17 mouse cellular contexts compared by ENCODE assay signal in the genomic region with DNA sequence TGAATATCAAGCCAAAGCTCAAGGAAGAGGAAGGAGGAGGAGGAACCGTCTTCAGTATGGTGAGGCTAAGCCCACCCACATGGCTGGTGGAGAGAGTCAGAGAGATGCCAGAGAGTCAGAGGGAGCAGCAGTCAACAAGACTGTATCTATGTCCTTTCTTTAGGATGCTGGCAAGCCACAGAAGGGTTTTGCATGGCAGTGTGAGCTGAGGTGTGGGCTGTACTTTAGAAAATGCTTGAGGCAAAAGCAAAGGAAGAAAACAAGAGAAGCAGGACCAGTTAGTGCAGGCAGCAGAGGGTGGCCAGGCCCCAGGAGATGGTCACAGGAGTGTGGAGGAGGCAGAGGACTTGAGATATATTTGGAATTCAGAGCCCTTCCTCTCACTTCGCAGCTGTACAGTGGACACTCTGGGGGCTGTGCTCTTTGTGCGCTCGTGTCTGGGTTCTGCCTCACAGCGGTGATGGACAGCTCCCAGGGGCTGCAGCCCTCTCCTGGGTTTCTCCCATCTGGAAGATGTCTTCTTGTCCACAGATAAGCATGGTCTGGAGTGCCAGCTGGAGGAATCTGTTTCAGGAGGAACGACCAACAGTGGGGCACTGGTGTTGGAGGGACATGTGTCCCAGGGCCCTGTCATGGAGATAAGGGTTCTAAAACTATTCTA.
A peak's percentile ranks its signal among the peaks of the same experiment; 100 is the strongest.
DNase-seq lines count a peak whose midpoint lies in the region; ATAC-seq and TF ChIP-seq lines count a peak whose summit lies in the region.
"Had no signal": no experiment of that assay in that cellular context is flagged by ENCODE, and none has a peak within 500 bp of the region (broad histone marks: within the 10 kb centered on the region; RNA-seq: fewer than 3 reads in every experiment).

No protein-coding gene starts in this region.

- whole genome bisulfite sequencing in heart, embryonic 14.5 days: 5% methylated on average over 6 of the region's 6 CpGs
- 27% methylated on average over 6 of the region's 6 CpGs for WGBS in heart, adult 2 months
- 74% methylated on average over 6 of the region's 6 CpGs for WGBS in forebrain, embryonic 16.5 days

- no peak for DNase-seq in heart, adult 2 months
- DNase-seq in left cerebral cortex, adult 2 months (ENCODE audit: extremely low spot score in 1 of 2, low spot score in 2 of 2): peak in 1 of 2 experiments; percentile 33
- DNase-seq in left cerebral cortex, postnatal 10 days (ENCODE audit: extremely low spot score in 1 of 2, low spot score in 2 of 2): no peak
- peak; percentile 22 for DNase-seq in right cerebral cortex, postnatal 25 days
- DNase-seq in right cerebral cortex, postnatal 10 days (ENCODE audit: low spot score in 2 of 2): no peak
- DNase-seq in yolk sac, embryonic 10.5 days (ENCODE audit: low spot score): peak; percentile 48
- DNase-seq: adrenal gland, postnatal 25 days; cerebellum, adult 2 months; forebrain, postnatal 0 days; lung, adult 18-20 months had no signal

- TF ChIP-seq CTCF in heart, adult 2 months (IDR thresholded peaks at IDR 0.05): no peak
- TF ChIP-seq CTCF in left cerebral cortex, adult 2 months (IDR thresholded peaks at IDR 0.05): no peak

- ATAC-seq in heart, embryonic 14.5 days (ENCODE audit: insufficient number of reproducible peaks, insufficient read depth, low FRiP score, low read depth): peak; percentile 45; the same call in 1 of the 2 replicates
- ATAC-seq in forebrain, embryonic 16.5 days: no peak
- ATAC-seq: forebrain, postnatal 0 days; intestine, embryonic 15.5 days had no signal

- TF ChIP-seq EP300 in heart, adult 2 months (IDR thresholded peaks at IDR 0.05; ENCODE audit: insufficient read depth, low read depth, low read length): no peak

- TF ChIP-seq POLR2A in heart, adult 2 months (IDR thresholded peaks at IDR 0.05; ENCODE audit: insufficient read depth, low read depth, low read length): no peak

- intact Hi-C loops in heart, adult 2 months (cut with DNase I): no loop called here
- intact Hi-C loops in left cerebral cortex, adult 2 months (cut with DNase I): loop anchor here (2.0 kb wide), 1 partner anchor 37 kb away; no protein-coding TSS in a partner anchor
- intact Hi-C loops in left cerebral cortex, postnatal 10 days (cut with DNase I): no loop called here

- H3K9ac ChIP-seq in heart, embryonic 14.5 days (ENCODE audit: low read length): no peak overlapping the region
- no peak overlapping the region for H3K9ac ChIP-seq in heart, adult 2 months (ENCODE audit: low read depth, low read length)
- no peak overlapping the region for H3K9ac ChIP-seq in forebrain, embryonic 16.5 days (replicated peaks; ENCODE audit: low read depth, low read length)
- H3K9ac ChIP-seq: embryonic facial prominence, embryonic 12.5 days; forebrain, postnatal 0 days; hindbrain, embryonic 14.5 days; intestine, embryonic 15.5 days; kidney, embryonic 15.5 days had no signal

- peak overlapping the region; percentile 23; the same call in 1 of the 2 replicates for H3K4me2 ChIP-seq in heart, embryonic 14.5 days (ENCODE audit: low read length)
- no peak overlapping the region for H3K4me2 ChIP-seq in forebrain, embryonic 16.5 days (ENCODE audit: low read length)
- H3K4me2 ChIP-seq: embryonic facial prominence, embryonic 12.5 days; hindbrain, embryonic 14.5 days; intestine, embryonic 15.5 days; kidney, embryonic 15.5 days had no signal

- peaks cover 8 to 18% of the 10 kb centered on the region in 2 experiments for H3K4me1 ChIP-seq in heart, embryonic 14.5 days (ENCODE audit: control insufficient read depth in 2 of 2, insufficient read depth in 2 of 2, low read length in 2 of 2)
- H3K4me1 ChIP-seq in heart, adult 2 months (ENCODE audit: control insufficient read depth, insufficient read depth, low read length): peaks cover 3% of the 10 kb centered on the region; the same call in 1 of the 2 replicates
- 0 out of 2 replicates have a peak, but pooled peaks cover 2% of the 10 kb centered on the region for H3K4me1 ChIP-seq in forebrain, embryonic 16.5 days (replicated peaks; ENCODE audit: control insufficient read depth, insufficient read depth, low read length)
- H3K4me1 ChIP-seq: embryonic facial prominence, embryonic 12.5 days had no signal

- no peaks in the 10 kb centered on the region for H3K79me2 ChIP-seq in heart, adult 2 months (replicated peaks; ENCODE audit: control insufficient read depth, insufficient read depth, low read length)

- H3K4me3 ChIP-seq in heart, embryonic 14.5 days (ENCODE audit: control insufficient read depth in 1 of 2, insufficient read depth in 1 of 2, low read depth in 1 of 2, low read length in 2 of 2): no peak overlapping the region
- H3K4me3 ChIP-seq in heart, adult 2 months: no peak overlapping the region
- no peak overlapping the region for H3K4me3 ChIP-seq in left cerebral cortex, adult 2 months
- no peak overlapping the region for H3K4me3 ChIP-seq in forebrain, embryonic 16.5 days (replicated peaks; ENCODE audit: low read length)
- H3K4me3 ChIP-seq: embryonic facial prominence, embryonic 12.5 days; intestine, embryonic 15.5 days; kidney, embryonic 15.5 days; megakaryocyte, embryonic 14.5 days had no signal

- no peaks in the 10 kb centered on the region for H3K27me3 ChIP-seq in heart, embryonic 14.5 days (ENCODE audit: control insufficient read depth, insufficient read depth, low read length)
- H3K27me3 ChIP-seq in heart, adult 2 months (ENCODE audit: control insufficient read depth, insufficient read depth, low read length): no peaks in the 10 kb centered on the region
- no peaks in the 10 kb centered on the region for H3K27me3 ChIP-seq in forebrain, embryonic 16.5 days (replicated peaks; ENCODE audit: control insufficient read depth, insufficient read depth, low read length)
- H3K27me3 ChIP-seq: embryonic facial prominence, embryonic 12.5 days; intestine, embryonic 15.5 days had no signal

- H3K27ac ChIP-seq in heart, embryonic 14.5 days (replicated peaks in 1 of 2; ENCODE audit: control insufficient read depth in 1 of 2, insufficient read depth in 1 of 2, low read depth in 2 of 2, low read length in 2 of 2): 0 out of 4 replicates have a peak overlapping the region, but pooled peaks of 1 of the 2 experiments have one; percentile 24
- no peak overlapping the region for H3K27ac ChIP-seq in heart, adult 2 months
- H3K27ac ChIP-seq in left cerebral cortex, adult 2 months: peak overlapping the region; percentile 60
- H3K27ac ChIP-seq in forebrain, embryonic 16.5 days (ENCODE audit: low read length): no peak overlapping the region
- H3K27ac ChIP-seq: embryonic facial prominence, embryonic 12.5 days; hindbrain, embryonic 14.5 days; intestine, embryonic 15.5 days; kidney, embryonic 15.5 days had no signal

- H3K36me3 ChIP-seq in heart, embryonic 14.5 days (ENCODE audit: control insufficient read depth, insufficient read depth, low read length): no peaks in the 10 kb centered on the region
- no peaks in the 10 kb centered on the region for H3K36me3 ChIP-seq in heart, adult 2 months (ENCODE audit: control insufficient read depth, insufficient read depth, low read length)
- no peaks in the 10 kb centered on the region for H3K36me3 ChIP-seq in forebrain, embryonic 16.5 days (ENCODE audit: control insufficient read depth, insufficient read depth)
- H3K36me3 ChIP-seq: embryonic facial prominence, embryonic 12.5 days; intestine, embryonic 15.5 days; kidney, embryonic 15.5 days had no signal

- no peaks in the 10 kb centered on the region for H3K9me3 ChIP-seq in heart, embryonic 14.5 days (ENCODE audit: control insufficient read depth, low read length)
- no peaks in the 10 kb centered on the region for H3K9me3 ChIP-seq in forebrain, embryonic 16.5 days (ENCODE audit: control insufficient read depth, low read length)
- H3K9me3 ChIP-seq: embryonic facial prominence, embryonic 12.5 days; intestine, embryonic 15.5 days; kidney, embryonic 15.5 days; megakaryocyte, embryonic 14.5 days had no signal

Comparison
In these comparisons a context has a peak if more than half of its experiments do, and no peak if none do; other contexts are left out.
1. DNase-seq: peak in right cerebral cortex, postnatal 25 days (single experiment) and yolk sac, embryonic 10.5 days (single experiment); none in heart, adult 2 months (0 of 2), left cerebral cortex, postnatal 10 days (0 of 2) and right cerebral cortex, postnatal 10 days (0 of 2).